Mouse (Mus musculus) bone marrow, adult 2 months (tissue): ENCODE data around the gene Wdr90. TPM values are rescaled to one million over a fixed set of nuclear protein-coding genes. Genes with fewer than 3 reads are reported as not detected.

Experiments used
- H3K27ac ChIP-seq: fragments of 200-500 bp; 2 replicates; pipeline ENCODE4 v1.5.1; 2012; ENCODE audit warnings: low read depth, mild to moderate bottlenecking, control low read depth, inconsistent platforms, low read length; ENCODE audit not compliant: control insufficient read depth, poor library complexity, insufficient read depth
- H3K4me1 ChIP-seq: fragments of 200-500 bp; 2 replicates; pipeline ENCODE4 v1.6.1; 2011; ENCODE audit warnings: low read length; ENCODE audit not compliant: control insufficient read depth, insufficient read depth
- H3K4me3 ChIP-seq: fragments of 200-500 bp; replicated peaks from 2 replicates; pipeline ENCODE3; 2011; ENCODE audit warnings: mild to moderate bottlenecking, low read depth, low read length, control low read depth; ENCODE audit not compliant: control insufficient read depth
- CTCF ChIP-seq: fragments of 200-500 bp; IDR thresholded peaks from 2 replicates; pipeline ENCODE4 v1.5.1; 2011; ENCODE audit warnings: low read length, control low read depth; ENCODE audit not compliant: control insufficient read depth, insufficient read depth
- POLR2A ChIP-seq: fragments of 200-500 bp; IDR thresholded peaks from 2 replicates; pipeline ENCODE4 v1.6.1; 2011; ENCODE audit warnings: low read depth, mild to moderate bottlenecking, control low read depth, low read length, borderline replicate concordance; ENCODE audit not compliant: control insufficient read depth
- WGBS: fragments of 180-500 bp; shearing (Covaris S2); methylation state at CpG from one replicate; pipeline ENCODE4 v1.1.7; 2018; 5-methylcytosine and 5-hydroxymethylcytosine counted together
- polyA plus RNA-seq: library from polyadenylated mRNA; stranded (reverse); fragments of >200 nt; gene quantifications from 2 replicates; pipeline ENCODE4 v1.2.4, GENCODE M21; 2011; ENCODE audit warnings: low replicate concordance; ENCODE audit not compliant: missing spikeins, insufficient read depth, insufficient read length

The Wdr90 gene
- polyA plus RNA-seq: 31.1 and 62.0 TPM in 2 replicates

- peaks cover 5% of the 10 kb centered on the region; the same call in 1 of the 2 replicates for H3K4me1 ChIP-seq
- H3K4me3 ChIP-seq: peak within 1 kb of the TSS; percentile 80
- TF ChIP-seq POLR2A (peak; percentile 90), CTCF (peak; percentile 32; the same call in 1 of the 2 replicates)
- WGBS: 3% methylated on average over 65 of the region's 65 CpGs
- peak within 1 kb of the TSS; percentile 56 for H3K27ac ChIP-seq
Observed at GRCm38 (mm10) chr17:25860832-25861703, at the start of gene Wdr90. Gene Wdr90, minus strand, starts transcription at chr17:25861501.

GRCm38 (mm10) chr17:25907640-25908039, 46.3 kb upstream of the Wdr90 start:
- 82% methylated on average over 2 of the region's 2 CpGs for WGBS
- no peak overlapping the region for H3K27ac ChIP-seq
- H3K4me1 ChIP-seq: no peaks in the 10 kb centered on the region; the same call in 1 of the 2 replicates
- TF ChIP-seq CTCF (no peak), POLR2A (no peak)
- no peak overlapping the region for H3K4me3 ChIP-seq

- WGBS: 14% methylated on average over 3 of the region's 3 CpGs
- Histone ChIP-seq H3K27ac (no peak overlapping the region), H3K4me3 (no peak overlapping the region), H3K4me1 (no peaks in the 10 kb centered on the region; the same call in 1 of the 2 replicates)
- no peak for TF ChIP-seq POLR2A
- no peak for TF ChIP-seq CTCF
Observed at GRCm38 (mm10) chr17:25903061-25903460, 41.8 kb upstream of the Wdr90 start.

- H3K4me3 ChIP-seq: no peak overlapping the region
- no peak for TF ChIP-seq CTCF
- no peak for TF ChIP-seq POLR2A
- 89% methylated on average over 1 of the region's 1 CpGs for WGBS
- no peak overlapping the region for H3K27ac ChIP-seq
- no peaks in the 10 kb centered on the region; the same call in 1 of the 2 replicates for H3K4me1 ChIP-seq
Observed at GRCm38 (mm10) chr17:25900193-25900592, 38.9 kb upstream of the Wdr90 start.

GRCm38 (mm10) chr17:25895891-25896290, 34.6 kb upstream of the Wdr90 start:
- H3K27ac ChIP-seq: no peak overlapping the region
- no peak overlapping the region for H3K4me3 ChIP-seq
- TF ChIP-seq CTCF (no peak), POLR2A (no peak)
- H3K4me1 ChIP-seq: no peaks in the 10 kb centered on the region
- 85% methylated on average over 12 of the region's 12 CpGs for WGBS

GRCm38 (mm10) chr17:25895415-25895814, 34.1 kb upstream of the Wdr90 start:
- Histone ChIP-seq H3K27ac (no peak overlapping the region), H3K4me1 (no peaks in the 10 kb centered on the region), H3K4me3 (no peak overlapping the region)
- TF ChIP-seq CTCF: no peak
- TF ChIP-seq POLR2A: no peak
- WGBS: 36% methylated on average over 2 of the region's 2 CpGs

GRCm38 (mm10) chr17:25893975-25894617, 32.8 kb upstream of the Wdr90 start:
- Histone ChIP-seq H3K27ac (no peak overlapping the region), H3K4me3 (no peak overlapping the region), H3K4me1 (no peaks in the 10 kb centered on the region)
- 33% methylated on average over 2 of the region's 2 CpGs for WGBS
- TF ChIP-seq POLR2A (no peak), CTCF (peak; percentile 99)

GRCm38 (mm10) chr17:25888837-25889236, 27.5 kb upstream of the Wdr90 start:
- TF ChIP-seq POLR2A (no peak), CTCF (no peak)
- WGBS: 86% methylated on average over 3 of the region's 3 CpGs
- Histone ChIP-seq H3K4me3 (no peak overlapping the region), H3K4me1 (no peaks in the 10 kb centered on the region), H3K27ac (no peak overlapping the region)
